Mouse (Mus musculus): ENCODE measurements at regions not wholly inside any gene's neighbourhood (a gene's known extent, or its start where the extent isn't known, plus 50 kb on each side); places are given as distances from the start of the nearest gene placed in this dataset.

DNA sequence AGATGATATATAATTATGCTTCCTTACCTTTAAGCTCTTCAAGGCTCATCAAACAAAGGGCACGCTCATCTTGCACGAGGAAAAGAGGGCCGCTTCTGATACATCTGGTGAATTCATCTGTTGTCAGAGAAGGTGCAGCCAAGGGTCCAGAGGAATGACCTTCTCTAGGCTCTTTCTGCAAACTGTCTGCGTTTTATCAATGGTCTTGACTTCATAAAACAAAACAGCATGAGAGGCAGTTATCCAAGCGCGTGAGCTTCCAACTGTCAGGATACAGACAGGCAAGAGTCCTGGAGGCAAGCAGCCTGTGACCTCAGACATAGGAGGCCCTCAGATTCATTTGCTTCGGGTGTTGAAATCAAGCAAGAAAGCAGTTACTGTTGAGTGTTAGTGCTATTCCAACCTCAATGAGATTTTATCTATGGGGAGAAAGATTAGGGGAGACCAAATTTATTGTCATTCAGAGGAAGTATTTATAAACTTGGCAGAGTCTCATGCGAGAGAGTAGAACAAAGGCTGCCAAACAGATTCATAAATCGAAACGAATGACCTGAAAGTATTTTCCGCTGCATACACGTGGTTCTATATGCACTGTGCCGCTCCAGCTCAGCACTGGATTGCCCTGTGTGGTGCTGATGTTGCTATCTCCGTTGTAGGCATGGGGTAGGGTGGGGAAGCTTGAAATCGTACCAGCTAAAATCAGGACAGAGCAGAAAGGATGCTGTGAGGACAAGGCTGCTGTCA is 107.2 kb upstream of the Vangl1 start:
- no peak for DNase-seq

DNA sequence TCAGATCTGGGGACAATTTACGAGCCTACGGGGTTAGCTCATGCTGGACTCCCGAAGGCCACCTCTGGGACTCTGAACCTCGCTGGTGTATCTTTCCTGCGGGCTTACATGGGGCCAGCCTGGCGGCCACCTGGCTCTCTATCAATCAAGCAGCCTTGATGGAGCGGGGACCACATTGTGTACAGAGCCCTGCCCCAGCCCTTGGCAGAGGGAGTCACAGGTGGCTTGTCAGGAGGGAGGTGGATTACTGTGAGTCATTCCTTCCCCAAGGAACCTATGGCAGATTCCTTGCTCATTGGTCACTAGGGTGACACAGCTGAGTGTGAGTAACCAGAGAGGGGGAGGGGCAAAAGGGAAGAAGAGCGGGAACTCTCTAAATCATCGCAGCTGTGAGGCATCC is 105.8 kb upstream of the Vangl1 start:
- peak; percentile 0 for DNase-seq

DNA sequence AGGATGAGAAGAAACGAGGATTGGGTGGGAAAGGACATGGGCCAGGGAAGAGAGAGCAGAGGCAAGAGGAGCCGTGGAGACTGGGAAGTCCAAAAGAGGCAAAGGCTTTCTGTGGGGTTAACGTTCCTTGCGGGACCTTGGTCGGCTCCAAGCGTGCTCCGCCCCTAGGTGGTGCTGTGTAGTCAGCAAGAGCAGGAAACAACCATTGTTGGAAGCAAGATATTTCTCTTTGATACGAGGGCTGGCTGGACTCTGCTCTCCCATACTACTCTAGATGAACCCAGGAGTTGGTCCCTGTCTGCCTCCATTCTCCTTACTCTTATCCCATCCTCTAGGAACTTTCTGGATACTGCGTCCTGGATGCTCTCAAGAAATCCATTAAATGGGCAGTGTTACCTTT is 105.3 kb upstream of the Vangl1 start:
- peak; percentile 80 for DNase-seq

DNA sequence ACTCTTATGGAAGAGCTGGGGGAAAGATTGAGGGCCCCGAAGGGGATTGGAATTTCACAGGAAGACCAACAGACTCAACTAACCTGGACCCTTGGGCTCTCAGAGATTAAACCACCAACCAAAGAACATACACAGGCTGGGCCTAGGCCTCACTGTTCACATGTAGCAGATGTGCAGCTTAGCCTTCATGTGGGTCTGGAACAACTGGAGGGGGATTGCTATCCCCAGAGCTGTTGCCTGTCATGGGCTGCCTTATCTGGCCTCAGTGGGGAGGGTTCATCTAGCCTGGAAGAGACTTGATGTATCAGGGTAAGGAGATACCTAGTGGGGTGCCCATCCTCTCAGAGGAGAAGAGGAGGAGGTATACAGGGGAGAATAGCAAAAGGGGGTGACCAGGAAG is 103.2 kb upstream of the Vangl1 start:
- DNase-seq, result no peak

DNA sequence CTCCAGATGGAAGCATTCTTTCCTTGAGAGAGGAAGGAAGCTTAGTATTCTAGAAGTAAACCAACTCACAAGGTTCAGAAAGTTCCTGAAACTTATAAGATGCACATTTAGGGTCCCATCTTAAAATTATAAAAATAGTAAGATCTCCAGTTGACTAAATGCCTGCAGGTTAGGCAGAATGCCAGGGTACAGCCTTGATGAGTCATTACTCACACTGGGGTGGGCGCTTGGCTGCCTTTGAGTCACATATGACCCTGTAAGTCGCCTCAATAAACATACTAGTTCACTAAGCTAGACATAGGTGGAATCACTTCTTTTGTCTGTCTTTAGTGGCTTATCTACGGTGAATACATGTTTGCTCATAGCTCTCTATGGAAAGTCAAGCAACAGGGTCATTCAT is 87.9 kb upstream of the Vangl1 start:
- DNase-seq, result no peak

DNA sequence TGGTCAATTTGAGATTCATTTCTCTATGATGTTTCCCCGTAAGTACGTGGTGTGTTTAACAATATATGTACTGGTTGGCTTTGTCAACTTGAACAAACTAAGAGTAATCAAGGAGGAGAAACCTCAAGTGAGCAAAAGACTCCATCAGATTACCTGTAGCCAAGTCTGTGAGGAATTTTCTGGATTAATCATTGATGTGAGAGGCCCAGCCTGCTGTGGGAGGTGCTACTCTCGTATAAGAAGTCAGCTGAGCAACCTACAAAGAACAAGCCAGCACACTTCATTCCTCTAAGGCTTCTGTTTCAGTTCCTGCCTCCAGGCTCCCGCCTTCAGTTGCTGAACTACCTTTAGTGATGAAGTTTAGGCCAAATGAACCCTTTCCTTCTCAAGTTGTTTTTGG is 77.5 kb upstream of the Vangl1 start:
- peak; percentile 7 for DNase-seq

DNA sequence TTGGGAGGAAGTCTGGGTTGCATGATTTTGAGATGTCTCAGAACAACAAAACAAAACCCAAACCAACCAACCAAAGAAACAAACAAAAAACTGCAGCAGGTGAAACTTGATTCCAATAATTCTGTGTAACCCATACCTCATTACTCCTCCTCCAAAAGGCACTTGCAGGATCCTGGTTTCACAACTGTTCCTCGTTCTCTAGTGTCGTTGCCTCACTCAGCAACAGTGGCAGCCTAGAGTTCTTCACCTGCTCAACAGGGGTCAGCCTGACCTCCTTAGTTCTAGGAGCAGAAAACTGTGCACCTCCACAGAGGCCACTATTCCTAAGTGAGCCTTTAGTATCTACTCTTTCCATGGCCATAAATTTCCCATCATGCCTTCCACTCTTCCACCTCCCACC is 72.3 kb upstream of the Vangl1 start:
- DNase-seq, result peak; percentile 19

DNA sequence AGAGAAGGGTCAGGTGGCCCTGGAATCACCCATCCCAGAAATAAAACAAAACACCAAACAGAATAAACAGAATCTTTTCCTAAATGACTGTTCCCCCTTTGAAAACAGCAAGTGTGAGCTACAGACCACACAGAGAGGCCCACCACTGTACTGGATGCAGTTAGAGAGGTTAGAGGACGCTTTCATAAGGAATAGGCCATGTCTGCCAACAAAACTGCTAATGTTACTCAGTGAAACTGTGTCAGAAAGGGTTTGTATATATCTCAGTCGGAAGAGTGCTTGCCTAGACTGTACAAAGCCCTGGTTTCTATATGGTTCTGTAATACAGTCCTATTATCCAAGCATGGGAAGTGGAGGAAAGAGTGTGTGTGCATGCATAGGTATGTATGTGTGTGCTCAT is 71.8 kb upstream of the Vangl1 start:
- no peak for DNase-seq

DNA sequence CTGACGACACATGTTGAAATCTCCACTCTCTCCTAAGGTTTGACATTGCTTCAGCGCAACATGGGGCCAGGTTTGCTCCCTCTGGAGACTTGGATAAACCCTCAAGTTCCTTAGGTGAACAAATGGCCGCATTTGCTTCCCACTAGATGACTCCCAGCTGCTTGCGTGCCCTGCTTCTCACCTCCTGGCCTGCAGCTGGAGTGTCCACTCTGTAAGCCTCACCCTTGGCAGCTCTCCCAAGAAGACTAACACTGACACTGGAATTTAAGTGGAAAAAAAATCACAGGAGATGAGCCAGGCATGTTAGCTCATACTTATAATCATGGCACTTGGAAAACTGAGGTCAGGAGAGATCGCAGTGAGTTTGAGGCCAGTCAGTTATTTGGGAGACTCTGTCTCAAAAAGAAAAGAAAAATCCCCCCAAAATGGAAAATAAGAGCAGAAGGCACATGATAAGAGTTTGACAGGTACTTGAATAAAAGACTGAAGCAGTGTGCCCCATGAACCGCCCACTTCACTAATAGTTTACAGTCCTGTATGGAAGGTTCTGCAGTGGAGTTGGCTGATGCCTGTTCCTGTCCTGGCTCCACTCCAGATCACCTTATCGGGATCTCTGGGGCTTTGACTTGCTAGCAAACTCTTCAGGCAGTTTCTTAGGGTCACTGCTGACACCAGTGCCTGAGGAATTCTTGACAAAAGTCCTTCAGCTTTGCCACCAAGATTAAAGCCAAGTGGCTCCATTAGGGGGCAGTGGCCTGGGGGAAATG is 70.9 kb upstream of the Vangl1 start:
- peak; percentile 66 for DNase-seq

DNA sequence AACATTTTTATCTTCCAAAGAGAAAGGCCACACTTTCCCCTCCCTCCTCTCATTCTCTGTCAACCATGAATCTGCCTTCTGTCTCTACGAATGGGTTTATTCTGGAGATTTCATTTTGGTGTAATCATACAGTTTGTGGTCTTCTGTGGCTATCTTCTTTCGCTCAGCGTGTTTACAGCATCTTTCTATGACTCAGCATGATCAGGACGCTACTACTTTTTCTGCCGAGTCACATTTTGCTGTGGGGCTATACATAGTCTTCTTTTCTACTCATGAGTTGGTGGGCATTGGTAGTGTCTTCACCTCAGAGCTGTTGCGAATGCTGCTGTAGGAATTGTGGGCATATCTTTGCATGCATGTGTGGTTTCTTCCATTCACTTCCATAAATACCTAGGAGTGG is 66.3 kb upstream of the Vangl1 start:
- no peak for DNase-seq

DNA sequence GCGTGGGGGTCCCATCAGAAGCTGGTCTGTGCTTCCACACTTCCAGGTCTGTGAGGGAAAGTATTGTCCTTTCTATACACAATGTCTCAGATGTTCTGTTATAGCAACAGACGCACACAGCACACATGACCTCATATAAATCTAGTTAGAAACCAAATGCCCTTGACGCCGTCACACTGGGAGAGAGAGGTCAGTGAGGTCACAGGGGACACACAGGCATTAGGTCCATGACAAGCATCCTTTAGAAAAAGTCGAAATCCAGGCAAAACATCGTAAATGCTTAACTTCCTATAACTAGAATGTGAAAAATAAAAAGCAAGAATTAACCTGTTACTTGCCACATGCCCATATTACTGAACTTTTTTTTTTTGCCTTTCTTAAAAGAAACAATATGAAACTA is 65.8 kb upstream of the Vangl1 start:
- no peak for DNase-seq

DNA sequence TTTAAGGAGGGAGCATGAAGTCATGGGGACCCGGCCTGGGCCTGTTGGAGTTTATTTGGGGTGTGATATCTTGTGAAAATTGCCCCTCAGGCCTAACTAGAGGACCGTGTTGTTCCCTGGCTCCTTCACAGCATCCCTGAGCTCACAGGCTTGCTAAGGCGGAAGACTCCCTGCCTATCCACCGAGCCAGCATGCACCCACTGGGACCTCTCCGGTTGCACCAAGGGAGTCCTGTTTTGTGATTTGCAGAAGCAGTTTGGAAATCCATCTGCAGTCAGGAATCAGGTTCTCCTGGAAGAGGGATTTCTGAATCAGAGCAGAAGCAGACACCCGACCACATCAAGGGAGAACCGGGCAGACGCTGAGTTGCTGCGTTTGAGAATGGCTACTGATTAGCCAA is 61.6 kb upstream of the Vangl1 start:
- DNase-seq, result no peak

DNA sequence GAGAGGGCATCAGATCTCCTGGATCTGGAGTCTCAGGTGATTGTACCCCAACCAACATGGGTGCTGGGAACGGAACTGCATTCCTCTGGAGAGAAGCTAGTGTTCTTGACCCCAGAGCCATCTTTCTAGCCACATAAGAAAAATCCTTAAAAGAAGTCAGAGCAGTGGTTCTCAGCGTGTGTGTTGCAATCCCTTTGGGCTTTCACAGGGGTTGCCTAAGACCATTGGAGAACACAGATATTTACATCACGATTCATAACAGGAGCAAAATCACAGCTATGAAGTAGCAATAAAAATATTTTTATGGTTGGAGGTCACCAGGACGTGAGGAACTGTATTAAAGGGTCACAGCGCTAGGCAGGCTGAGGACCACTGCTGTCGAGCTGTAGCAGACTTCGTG is 60.7 kb upstream of the Vangl1 start:
- DNase-seq, result no peak

DNA sequence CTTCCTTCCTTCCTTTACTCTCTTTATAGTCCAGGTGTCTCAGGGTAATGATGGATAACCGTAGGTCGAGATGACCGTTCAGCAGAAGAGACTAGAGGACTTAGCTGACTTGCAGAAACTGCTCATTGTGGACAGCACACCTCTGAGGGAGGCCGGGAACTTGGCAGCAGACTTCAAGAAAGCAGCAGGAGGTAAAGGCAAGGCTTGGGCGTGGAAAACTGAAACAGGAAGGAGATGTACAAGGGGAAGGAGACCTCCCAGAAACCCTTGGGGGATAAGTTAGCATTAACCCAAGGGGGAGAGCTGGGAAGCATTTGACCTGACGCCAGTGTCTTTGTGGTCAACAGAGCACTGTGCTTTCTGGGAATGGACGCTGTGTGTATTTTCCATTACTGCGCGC is 58.8 kb upstream of the Vangl1 start:
- DNase-seq, result no peak

DNA sequence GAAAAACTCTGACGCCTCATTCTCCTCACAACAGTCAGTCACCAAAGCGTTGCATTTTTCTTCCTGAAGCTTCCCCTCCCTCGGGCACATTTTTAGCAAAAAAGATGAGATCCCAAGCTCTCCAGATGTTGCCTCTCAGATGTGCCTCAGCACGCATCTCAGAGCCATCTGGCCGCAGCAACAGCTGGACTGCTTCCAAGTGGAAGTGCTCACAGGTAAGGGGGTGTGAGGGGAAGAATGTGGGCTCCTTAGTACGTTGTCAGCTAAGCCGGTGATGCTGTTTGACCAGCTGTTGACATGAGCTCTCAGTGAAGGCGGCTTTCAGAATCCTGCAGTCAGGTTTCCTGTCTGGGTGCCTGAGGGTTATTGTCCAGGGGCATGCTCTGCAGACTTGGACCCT is 58.2 kb upstream of the Vangl1 start:
- DNase-seq, result no peak

DNA sequence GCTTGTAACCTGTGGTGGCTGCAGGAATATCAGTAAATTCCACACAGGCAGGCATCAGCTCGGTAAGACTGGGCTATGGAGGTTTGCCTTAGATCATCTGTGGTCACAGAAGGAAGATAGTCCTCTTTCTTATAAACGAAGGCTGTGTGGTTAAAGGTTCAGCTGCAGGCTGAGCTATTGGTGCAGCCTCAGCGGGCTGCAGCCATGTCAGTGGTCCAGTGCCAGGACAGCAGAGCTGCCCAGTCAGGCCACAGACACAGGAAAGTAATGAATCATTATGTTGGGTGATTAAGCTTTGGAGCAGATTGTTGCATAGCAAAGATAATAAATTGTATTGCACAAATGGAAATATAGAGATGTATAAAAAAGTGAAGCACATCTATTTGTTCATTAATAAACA is 57.0 kb upstream of the Vangl1 start:
- DNase-seq, result no peak

Measured in lung, postnatal 36 days (tissue).